Mouse (Mus musculus) gastrocnemius, postnatal 25 days (tissue): ENCODE measurements around the gene Bcas2. TPM values are rescaled to one million over a fixed set of nuclear protein-coding genes. Genes with fewer than 3 reads are reported as not detected.
"Not testable (repeated sequence)": the region's sequence is repeated elsewhere in the genome, so short reads cannot be mapped to it uniquely, and the experiment has no call there.

Experiments
- DNase-seq: peaks from one replicate; pipeline ENCODE4 v3.0.0; 2022
- total RNA-seq, 2 experiments: library from RNA; stranded (reverse); gene quantifications; 1 replicate in 1 of 2; 2 replicates in 1 of 2; pipeline ENCODE4 v1.2.3; 2021

The Bcas2 gene
- total RNA-seq, 2 experiments from 2014 or later: 38.9 to 40.4 TPM

- not testable (repeated sequence) for DNase-seq
These were observed 43.9 kb downstream of the Bcas2 start for GRCm38 (mm10) chr3:103215399-103215798.

- no peak for DNase-seq
These were observed 50.0 kb downstream of the Bcas2 start for GRCm38 (mm10) chr3:103221435-103221834.

DNA sequence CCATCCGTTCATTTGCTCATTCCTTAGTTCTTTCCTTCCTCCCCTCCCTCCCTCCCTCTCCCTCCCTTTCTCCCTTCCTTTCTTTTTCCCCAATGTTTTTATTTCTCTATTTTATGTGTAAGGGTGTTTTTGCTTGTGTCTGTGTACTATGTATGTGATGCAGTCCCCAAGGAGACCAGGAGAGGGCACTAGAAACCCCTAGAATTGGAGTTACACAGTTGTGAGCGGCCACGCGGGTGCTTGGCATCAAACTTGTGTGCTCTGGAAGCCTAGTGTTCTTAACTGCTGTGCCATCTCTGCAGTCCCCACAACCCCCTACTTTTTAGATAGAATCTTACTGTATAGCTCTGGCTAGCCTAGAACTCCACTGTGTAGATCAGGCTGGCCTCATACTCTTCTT lies 52.3 kb downstream of the Bcas2 start:
- DNase-seq: no peak

GRCm38 (mm10) chr3:103224231-103224765 lies 52.8 kb downstream of the Bcas2 start:
- no peak for DNase-seq

GRCm38 (mm10) chr3:103227729-103228128 lies 56.3 kb downstream of the Bcas2 start:
- no peak for DNase-seq

Other genes with a start within 250 kb of the Bcas2 start
- not detected for gene Sycp1, start 235.6 kb upstream of the Bcas2 start, total RNA-seq
- not detected for gene Nr1h5, start 207.5 kb upstream of the Bcas2 start, total RNA-seq
- 10 to 100 TPM; 45.8 to 48.5 TPM for gene Sike1, start 175.9 kb upstream of the Bcas2 start, total RNA-seq
- 100 to 1,000 TPM; 791 to 814 TPM for gene Csde1, start 151.2 kb upstream of the Bcas2 start, total RNA-seq
- 10 to 100 TPM; 46.3 to 53.7 TPM for gene Nras, start 113.4 kb upstream of the Bcas2 start, total RNA-seq
- 1,000 to 10,000 TPM in 1 of 2 experiments, 100 to 1,000 TPM in 1; 892 to 1,174 TPM for gene Ampd1, start 97.6 kb upstream of the Bcas2 start, total RNA-seq
- gene Dennd2c, start 69.1 kb upstream of the Bcas2 start, total RNA-seq: 1 to 10 TPM; 1.6 to 2.4 TPM
- gene Trim33, start 107.6 kb downstream of the Bcas2 start, total RNA-seq: 10 to 100 TPM in 1 of 2 experiments, 1 to 10 TPM in 1; 8.4 to 10.4 TPM